Mouse (Mus musculus) thymus, postnatal 14 days (tissue): ENCODE measurements around the gene Gamt.

Experiments
- DNase-seq: peaks from one replicate; pipeline ENCODE4 v3.0.0; 2021

The Gamt gene

GRCm38 (mm10) chr10:80260642-80261584 is at the start of gene Gamt, which contains the start of gene Dazap1:
Gamt (minus strand) TSS chr10:80261012.
Dazap1 (plus strand) TSS chr10:80261486.
- peak; percentile 92 for DNase-seq

GRCm38 (mm10) chr10:80304862-80305261 is 44.0 kb upstream of the Gamt start:
- DNase-seq = peak; percentile 52

GRCm38 (mm10) chr10:80304458-80304857 is 43.6 kb upstream of the Gamt start:
- no peak for DNase-seq

GRCm38 (mm10) chr10:80302471-80302881 is 41.7 kb upstream of the Gamt start:
- DNase-seq = no peak

GRCm38 (mm10) chr10:80302082-80302355 is 41.2 kb upstream of the Gamt start:
- DNase-seq = no peak

GRCm38 (mm10) chr10:80301256-80302081 is 40.7 kb upstream of the Gamt start:
- DNase-seq = no peak

- DNase-seq = no peak
Measured at GRCm38 (mm10) chr10:80300672-80301181, 39.9 kb upstream of the Gamt start.

- no peak for DNase-seq
Measured at GRCm38 (mm10) chr10:80299824-80300223, 39.0 kb upstream of the Gamt start.

- no peak for DNase-seq
Measured at GRCm38 (mm10) chr10:80299301-80299700, 38.5 kb upstream of the Gamt start.

- no peak for DNase-seq
Measured at GRCm38 (mm10) chr10:80298571-80299281, 37.9 kb upstream of the Gamt start.

GRCm38 (mm10) chr10:80297526-80298133 is 36.8 kb upstream of the Gamt start:
- DNase-seq = no peak

GRCm38 (mm10) chr10:80296824-80297223 is 36.0 kb upstream of the Gamt start:
- no peak for DNase-seq

GRCm38 (mm10) chr10:80295618-80296425 is 35.0 kb upstream of the Gamt start, which contains the start of gene Apc2:
Apc2 (plus strand) TSS chr10:80295977.
- DNase-seq = peak; percentile 65

- no peak for DNase-seq
Measured at GRCm38 (mm10) chr10:80294788-80295303, 34.0 kb upstream of the Gamt start.

GRCm38 (mm10) chr10:80294311-80294710 is 33.5 kb upstream of the Gamt start:
- DNase-seq = no peak

GRCm38 (mm10) chr10:80293325-80293724 is 32.5 kb upstream of the Gamt start:
- no peak for DNase-seq

GRCm38 (mm10) chr10:80292251-80293146 is 31.7 kb upstream of the Gamt start, which contains the start of gene Rps15:
Rps15 (plus strand) TSS chr10:80292453.
- peak; percentile 96 for DNase-seq

GRCm38 (mm10) chr10:80288657-80289056 is 27.8 kb upstream of the Gamt start:
- no peak for DNase-seq

GRCm38 (mm10) chr10:80288097-80288496 is 27.3 kb upstream of the Gamt start:
- no peak for DNase-seq
